Mouse (Mus musculus) lung, adult 2 months (tissue): Measurements from ENCODE around the gene Cish. TPM values are rescaled to one million over a fixed set of nuclear protein-coding genes. Genes with fewer than 3 reads are reported as not detected.

Experiments used
- DNase-seq: peaks from one replicate; pipeline ENCODE4 v3.0.0; 2022
- H3K4me1 ChIP-seq: fragments of 200-500 bp; 2 replicates; pipeline ENCODE4 v1.6.1; 2011; ENCODE audit warnings: low read length; ENCODE audit not compliant: control insufficient read depth, insufficient read depth
- H3K4me3 ChIP-seq: fragments of 200-500 bp; replicated peaks from 2 replicates; pipeline ENCODE3; 2011; ENCODE audit warnings: low read depth, mild to moderate bottlenecking, control low read depth, low read length; ENCODE audit errors: extremely low read depth
- CTCF ChIP-seq: fragments of 200-500 bp; IDR thresholded peaks from 2 replicates; pipeline ENCODE4 v1.5.1; 2011; ENCODE audit warnings: mild to moderate bottlenecking, low read length, control low read depth; ENCODE audit not compliant: insufficient read depth
- POLR2A ChIP-seq: fragments of 200-500 bp; IDR thresholded peaks from 2 replicates; pipeline ENCODE4 v1.6.1; 2011; ENCODE audit warnings: low read depth, mild to moderate bottlenecking, control low read depth, low read length, borderline replicate concordance; ENCODE audit errors: extremely low read depth
- WGBS: fragments of 180-500 bp; shearing (Covaris S2); methylation state at CpG from one replicate; pipeline ENCODE4 v1.1.7; 2018; 5-methylcytosine and 5-hydroxymethylcytosine counted together
- polyA plus RNA-seq: library from polyadenylated mRNA; depleted of rRNA; stranded (reverse); fragments of >200 nt; gene quantifications from 2 replicates; pipeline ENCODE4 v1.2.3, GENCODE M21; 2012

Gene Cish
- polyA plus RNA-seq, 1 experiment, result 61.1 TPM

DNA sequence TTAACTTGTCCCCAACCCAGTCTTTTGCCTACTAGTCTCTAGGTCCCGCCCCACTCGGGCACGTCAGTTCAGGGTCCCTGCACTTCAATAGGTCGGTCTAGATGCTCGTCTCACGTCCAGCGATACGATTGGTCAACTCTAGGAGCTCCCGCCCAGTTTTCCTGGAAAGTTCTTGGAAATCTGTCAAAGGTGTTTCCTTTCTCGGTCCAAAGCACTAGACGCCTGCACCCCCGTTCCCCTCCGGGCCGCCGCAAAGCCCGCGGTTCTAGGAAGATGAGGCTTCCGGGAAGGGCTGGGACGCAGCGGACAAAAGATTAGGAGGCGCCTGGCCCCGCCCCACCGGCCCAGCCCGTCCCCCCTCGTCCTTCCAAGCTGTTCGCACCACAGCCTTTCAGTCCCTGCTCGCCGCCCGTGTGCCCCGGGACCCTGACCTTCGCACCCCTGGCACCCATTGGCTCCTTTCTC, 707 bp downstream of the Cish start:
- peak; percentile 84 for TF ChIP-seq POLR2A
- TF ChIP-seq CTCF, result no peak
- WGBS, result under 1% methylated on average over 31 of the region's 31 CpGs
- DNase-seq, result peak; percentile 98
- H3K4me1 ChIP-seq, result peaks cover 16% of the 10 kb centered on the region
- peak overlapping the region; percentile 86 for H3K4me3 ChIP-seq

DNA sequence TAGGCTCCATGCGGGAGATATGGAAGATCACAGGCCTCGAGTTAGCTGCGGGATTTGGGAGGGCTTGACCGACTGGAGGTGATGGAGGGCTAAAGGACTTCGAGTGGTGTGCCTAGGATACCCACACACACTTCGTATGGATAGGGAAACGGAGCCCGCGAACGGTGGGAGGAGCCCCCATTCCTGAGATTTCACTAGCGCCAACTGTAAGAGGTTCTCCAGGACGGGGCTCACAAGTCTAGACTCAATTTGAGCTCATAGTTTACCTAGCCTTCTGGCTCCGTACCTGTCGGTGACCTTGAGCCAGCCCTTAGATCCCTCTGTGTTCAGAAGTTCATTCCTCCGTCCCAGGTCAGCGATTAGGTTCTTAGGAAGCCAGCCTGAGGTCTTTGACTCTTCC, 1.2 kb downstream of the Cish start:
- no peak for DNase-seq
- under 1% methylated on average over 16 of the region's 16 CpGs for WGBS
- Histone ChIP-seq H3K4me1 (peaks cover 18% of the 10 kb centered on the region), H3K4me3 (peak overlapping the region; percentile 86)
- no peak for TF ChIP-seq CTCF
- TF ChIP-seq POLR2A, result 0 out of 2 replicates have a peak, but pooled peaks have one; percentile 8

DNA sequence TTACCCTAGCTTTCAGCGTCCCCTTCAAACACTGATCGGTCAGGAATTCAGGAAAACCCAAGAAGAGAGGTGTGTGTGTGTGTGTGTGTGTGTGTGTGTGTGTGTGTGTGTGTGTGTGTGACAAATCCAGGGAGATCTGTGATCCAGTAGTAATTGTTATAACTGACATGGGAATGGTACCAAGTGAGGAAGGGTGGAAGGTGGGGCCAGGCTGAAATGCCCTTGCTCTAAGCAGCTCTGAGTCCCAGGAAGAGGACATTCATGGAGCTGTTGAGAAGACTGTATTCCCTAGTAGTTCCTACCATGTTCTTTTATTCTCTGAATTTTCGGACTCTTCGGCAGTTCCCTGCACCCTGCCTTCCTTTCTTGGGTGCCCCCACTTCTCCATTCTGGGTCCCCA, 1.8 kb downstream of the Cish start:
- 34% methylated on average over 4 of the region's 4 CpGs for WGBS
- H3K4me3 ChIP-seq, result peak overlapping the region; percentile 86
- DNase-seq, result no peak
- peaks cover 22% of the 10 kb centered on the region for H3K4me1 ChIP-seq
- TF ChIP-seq POLR2A (no peak), CTCF (no peak)

- WGBS, result 28% methylated on average over 8 of the region's 8 CpGs
- DNase-seq, result peak; percentile 75
- peaks cover 26% of the 10 kb centered on the region for H3K4me1 ChIP-seq
- peak overlapping the region; percentile 86 for H3K4me3 ChIP-seq
- TF ChIP-seq CTCF (no peak), POLR2A (no peak)
These were observed 2.4 kb downstream of the Cish start for GRCm38 (mm10) chr9:107298059-107298780.

DNA sequence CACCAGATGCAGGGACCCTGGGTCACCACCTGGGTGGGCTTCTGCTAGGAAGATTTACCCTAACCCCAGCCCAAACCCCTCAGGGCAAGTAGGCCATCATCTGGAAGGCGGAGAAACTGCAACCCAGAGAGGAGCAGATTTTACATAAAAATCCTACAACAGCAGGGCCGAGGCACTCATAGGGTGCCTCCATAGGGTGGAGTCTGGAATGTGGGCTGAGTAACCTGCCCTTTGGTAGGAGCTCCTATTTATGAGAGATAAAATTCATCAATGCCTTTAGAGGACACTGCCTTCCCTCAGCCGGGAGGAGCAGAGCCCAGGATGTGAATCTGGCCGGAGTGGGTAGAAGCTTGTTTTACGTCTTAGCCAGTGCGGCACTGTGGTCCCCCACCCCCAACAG, 3.0 kb downstream of the Cish start:
- Histone ChIP-seq H3K4me3 (peak overlapping the region; percentile 86), H3K4me1 (peaks cover 32% of the 10 kb centered on the region)
- WGBS, result 48% methylated on average over 6 of the region's 6 CpGs
- TF ChIP-seq CTCF (no peak), POLR2A (no peak)
- no peak for DNase-seq

DNA sequence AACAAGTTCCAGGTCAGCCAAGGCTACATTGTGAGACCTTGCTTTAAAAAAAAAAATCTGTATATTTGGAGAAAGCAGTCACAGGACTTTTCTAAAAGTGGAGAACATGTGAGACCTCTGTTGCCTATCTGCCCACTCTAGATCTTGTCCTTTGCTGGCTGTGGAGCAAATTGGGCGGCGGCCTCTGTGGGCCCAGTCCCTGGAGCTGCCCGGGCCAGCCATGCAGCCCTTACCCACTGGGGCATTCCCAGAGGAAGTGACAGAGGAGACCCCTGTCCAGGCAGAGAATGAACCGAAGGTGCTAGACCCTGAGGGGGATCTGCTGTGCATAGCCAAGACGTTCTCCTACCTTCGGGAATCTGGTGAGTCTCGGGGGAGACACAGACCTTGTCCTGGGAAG, 4.0 kb downstream of the Cish start:
- Histone ChIP-seq H3K4me3 (peak overlapping the region; percentile 41), H3K4me1 (peaks cover 35% of the 10 kb centered on the region)
- TF ChIP-seq POLR2A (no peak), CTCF (no peak)
- WGBS, result 53% methylated on average over 7 of the region's 7 CpGs
- no peak for DNase-seq

- DNase-seq, result no peak
- Histone ChIP-seq H3K4me1 (peaks cover 35% of the 10 kb centered on the region), H3K4me3 (peak overlapping the region; percentile 41)
- WGBS, result 77% methylated on average over 30 of the region's 30 CpGs
- TF ChIP-seq CTCF (no peak), POLR2A (no peak)
These were observed 4.6 kb downstream of the Cish start for GRCm38 (mm10) chr9:107300224-107300973.

DNA sequence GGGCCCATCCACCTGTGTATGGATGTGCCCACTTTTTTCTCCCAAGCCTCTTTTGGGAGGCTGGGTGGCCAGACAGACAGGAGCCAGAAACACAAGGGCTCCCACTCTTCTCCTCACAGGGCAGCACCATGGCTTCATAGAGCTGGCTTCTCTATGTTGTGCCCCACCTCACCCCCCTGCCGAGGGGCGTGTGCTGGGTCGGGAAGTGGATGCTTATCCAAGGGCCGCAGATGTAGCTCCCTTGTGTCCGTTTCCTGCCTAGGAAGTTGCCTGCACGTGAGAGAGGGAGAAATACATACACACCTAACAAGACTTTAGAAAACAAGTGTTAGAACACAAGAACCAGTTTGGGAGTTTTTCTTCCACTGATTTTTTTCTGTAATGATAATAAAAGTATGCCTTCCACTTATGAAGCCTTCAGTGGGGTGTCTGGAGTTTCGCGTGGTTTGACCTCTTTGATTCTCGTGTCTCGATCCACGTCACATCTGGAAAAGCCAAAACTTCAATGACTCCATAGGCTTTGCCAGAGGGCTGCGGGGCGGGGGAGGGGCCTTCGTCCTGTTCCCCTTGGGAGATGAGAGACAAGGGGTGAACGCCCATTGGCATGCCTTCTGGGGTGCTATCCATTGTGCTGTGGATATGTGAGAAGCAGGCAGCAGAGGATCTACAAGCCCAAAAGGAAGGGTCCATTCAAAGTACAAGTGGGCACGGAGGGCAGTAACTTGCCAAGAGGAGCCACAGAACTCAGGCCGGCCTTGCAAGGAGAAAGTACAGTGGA, 5.9 kb downstream of the Cish start:
- peaks cover 44% of the 10 kb centered on the region for H3K4me1 ChIP-seq
- 52% methylated on average over 17 of the region's 17 CpGs for WGBS
- no peak for DNase-seq
- H3K4me3 ChIP-seq, result no peak overlapping the region
- no peak for TF ChIP-seq CTCF
- TF ChIP-seq POLR2A, result 0 out of 2 replicates have a peak, but pooled peaks have one; percentile 9

- no peak for DNase-seq
- H3K4me3 ChIP-seq, result no peak overlapping the region
- peaks cover 53% of the 10 kb centered on the region for H3K4me1 ChIP-seq
- no peak for TF ChIP-seq CTCF
- TF ChIP-seq POLR2A, result no peak
- 42% methylated on average over 7 of the region's 7 CpGs for WGBS
These were observed 6.8 kb downstream of the Cish start for GRCm38 (mm10) chr9:107302592-107302991.
